Mouse (Mus musculus): Measurements from ENCODE around the gene Inpp5b.
A peak's percentile ranks its signal among the peaks of the same experiment; 100 is the strongest.

Gene Inpp5b

GRCm38 (mm10) chr4:124765802-124766565 lies 24.3 kb downstream of the Inpp5b start:
- DNase-seq (ENCODE audit: low spot score in 2 of 2) = peak; percentile 58 to 75

DNA sequence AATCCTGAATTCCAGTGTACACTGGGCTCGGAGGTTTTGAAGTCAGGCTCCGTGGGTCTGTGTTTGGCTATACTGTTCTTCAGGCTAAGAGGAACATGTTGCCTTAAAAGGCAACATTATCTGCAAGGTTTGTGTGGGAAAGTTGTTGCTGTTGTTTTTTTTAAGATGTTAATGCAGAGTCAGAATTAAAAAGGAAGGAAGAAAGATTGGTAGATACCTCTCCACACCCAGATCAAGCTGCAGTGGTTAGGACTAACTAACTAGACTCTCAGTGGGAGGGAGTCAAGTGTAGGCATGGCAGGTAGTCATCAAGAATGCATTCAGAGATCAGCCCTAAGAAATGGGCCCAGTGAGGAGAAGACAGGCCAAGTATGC lies 24.9 kb downstream of the Inpp5b start:
- no peak for DNase-seq (ENCODE audit: low spot score in 2 of 2)

DNA sequence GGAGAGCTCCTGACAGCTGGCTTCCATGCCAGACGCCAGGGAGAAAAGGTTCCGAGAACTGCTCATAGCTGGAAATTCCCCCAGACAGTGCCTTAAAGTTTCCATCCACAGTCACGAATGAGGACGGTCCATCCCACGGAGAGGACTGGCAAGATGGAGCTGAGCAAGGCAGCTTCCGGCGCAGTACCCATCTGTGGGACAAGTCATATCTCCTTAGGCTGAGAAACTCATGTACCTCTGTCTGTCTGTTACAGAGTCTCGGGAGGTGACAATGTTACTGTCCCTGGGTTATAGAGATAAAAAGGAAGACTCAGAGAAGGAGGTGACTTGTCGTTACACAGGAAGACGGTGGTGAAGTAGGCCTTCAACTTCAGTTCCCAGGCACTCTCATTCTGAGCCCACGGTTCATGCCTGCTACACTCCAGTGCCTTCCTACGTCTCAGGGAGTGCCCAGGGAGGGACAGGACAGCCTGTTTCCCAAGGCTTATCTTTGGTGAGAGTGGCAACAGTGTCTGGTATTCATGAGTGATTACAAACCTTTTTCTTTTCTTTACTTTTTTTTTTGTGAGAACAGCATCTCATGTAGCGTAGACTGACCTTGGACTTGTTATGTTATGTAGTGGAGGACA lies 27.4 kb downstream of the Inpp5b start:
- no peak for DNase-seq (ENCODE audit: low spot score in 2 of 2)

DNA sequence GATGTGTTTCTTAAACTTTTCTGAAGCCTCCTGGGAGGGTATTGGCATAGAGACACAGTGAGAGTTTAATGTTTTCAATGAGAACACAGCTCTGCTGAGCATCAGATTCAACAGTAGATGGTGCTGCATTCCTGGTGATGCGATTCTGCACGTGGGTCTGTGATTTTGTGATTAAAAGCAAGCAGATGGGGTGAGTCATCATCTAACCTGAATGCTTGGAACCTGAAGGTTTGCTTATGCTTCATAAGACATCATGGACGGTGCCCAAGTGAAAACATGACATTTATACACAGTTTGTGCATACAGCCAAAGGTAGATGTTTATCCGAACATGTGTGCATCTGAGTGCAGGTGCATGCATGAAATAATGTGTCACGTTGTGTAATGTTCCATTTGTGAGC lies 29.0 kb downstream of the Inpp5b start:
- peak; percentile 38 to 47 for DNase-seq (ENCODE audit: low spot score in 2 of 2)

DNA sequence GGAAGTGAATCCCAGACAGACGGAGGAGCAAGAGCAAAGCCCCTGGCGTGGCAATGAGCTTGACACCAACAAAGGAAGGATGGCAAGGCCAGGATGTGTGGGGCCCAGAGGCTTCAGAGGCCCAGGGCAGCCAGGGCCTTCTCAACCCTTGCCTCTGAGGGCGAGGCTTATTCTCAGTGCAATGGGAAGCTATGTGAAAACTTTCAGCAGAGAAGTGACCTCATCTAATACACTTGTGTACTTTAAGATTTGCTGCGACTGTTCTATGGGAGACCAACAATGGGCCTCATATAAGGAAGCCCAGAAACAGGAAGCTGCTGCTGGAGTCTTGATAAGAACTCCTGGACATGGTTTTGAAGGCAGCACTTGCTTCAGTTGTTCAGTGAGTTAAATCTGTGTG lies 30.5 kb downstream of the Inpp5b start:
- DNase-seq (ENCODE audit: low spot score in 2 of 2) = no peak

DNA sequence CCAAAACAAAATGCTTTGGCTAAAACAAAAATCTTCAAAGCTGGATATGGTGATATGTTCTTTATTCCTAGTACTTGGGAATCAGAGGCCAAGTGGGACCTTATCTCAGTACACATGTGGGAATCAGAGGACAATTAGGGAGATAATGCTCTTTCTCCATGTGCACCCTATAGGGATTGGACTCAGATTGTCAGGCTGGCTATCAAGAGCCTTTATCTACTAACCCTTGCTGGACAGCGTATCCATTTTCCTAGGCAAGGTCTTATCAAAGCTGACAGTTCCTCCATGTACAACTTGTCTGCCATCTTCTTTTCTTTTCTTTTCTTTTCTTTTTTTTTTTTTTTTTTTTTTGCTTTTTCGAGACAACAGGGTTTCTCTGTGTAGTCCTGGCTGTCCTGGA lies 31.8 kb downstream of the Inpp5b start:
- DNase-seq (ENCODE audit: low spot score in 2 of 2) = no peak

GRCm38 (mm10) chr4:124773995-124774394 lies 32.3 kb downstream of the Inpp5b start:
- DNase-seq (ENCODE audit: low spot score in 2 of 2) = no peak

- DNase-seq (ENCODE audit: low spot score in 2 of 2) = no peak
Observed at GRCm38 (mm10) chr4:124774429-124774828, 32.8 kb downstream of the Inpp5b start.

GRCm38 (mm10) chr4:124781361-124781760 lies 39.7 kb downstream of the Inpp5b start:
- no peak for DNase-seq (ENCODE audit: low spot score in 2 of 2)

DNA sequence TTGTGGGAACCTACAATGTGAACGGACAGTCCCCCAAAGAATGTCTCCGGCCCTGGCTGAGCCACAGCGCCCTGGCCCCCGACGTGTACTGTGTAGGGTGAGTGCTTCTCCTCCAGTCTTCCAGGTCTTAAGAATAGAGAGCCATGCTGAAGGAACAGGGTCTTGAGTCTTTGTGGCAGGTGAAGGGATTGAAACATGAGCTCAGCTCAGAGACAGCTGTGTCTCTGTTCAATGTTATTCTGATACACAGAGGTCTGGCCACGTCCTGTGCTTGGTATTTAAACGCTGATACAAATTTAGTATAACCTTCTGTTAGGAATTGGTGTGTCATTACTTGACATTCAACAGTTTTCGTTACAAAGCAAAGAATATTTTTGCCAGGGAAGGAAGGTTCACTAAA lies 40.7 kb downstream of the Inpp5b start:
- DNase-seq (ENCODE audit: low spot score in 2 of 2) = no peak

GRCm38 (mm10) chr4:124783937-124784336 lies 42.3 kb downstream of the Inpp5b start:
- DNase-seq (ENCODE audit: low spot score in 2 of 2) = no peak

DNA sequence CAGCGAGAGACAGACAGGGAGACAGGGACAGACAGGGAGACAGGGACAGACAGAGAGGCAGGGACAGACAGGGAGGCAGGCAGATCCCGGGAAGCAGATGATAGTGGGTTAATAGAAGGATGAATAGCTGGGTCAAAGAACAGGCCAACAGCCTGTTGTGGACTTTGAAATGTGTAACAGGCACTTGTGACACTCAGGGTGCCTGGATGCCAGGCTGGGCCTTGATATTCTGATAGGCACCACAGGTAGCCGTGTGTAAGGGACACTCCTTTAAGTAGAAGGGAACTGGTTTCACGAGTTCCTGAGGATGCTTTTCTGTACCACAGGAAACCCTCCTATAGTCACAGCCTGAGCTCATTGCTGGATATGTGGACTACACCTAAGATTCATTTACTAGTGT lies 48.4 kb downstream of the Inpp5b start:
- DNase-seq (ENCODE audit: low spot score in 2 of 2) = no peak

- no peak for DNase-seq (ENCODE audit: low spot score in 2 of 2)
Observed at GRCm38 (mm10) chr4:124792114-124792513, 50.5 kb downstream of the Inpp5b start.

DNA sequence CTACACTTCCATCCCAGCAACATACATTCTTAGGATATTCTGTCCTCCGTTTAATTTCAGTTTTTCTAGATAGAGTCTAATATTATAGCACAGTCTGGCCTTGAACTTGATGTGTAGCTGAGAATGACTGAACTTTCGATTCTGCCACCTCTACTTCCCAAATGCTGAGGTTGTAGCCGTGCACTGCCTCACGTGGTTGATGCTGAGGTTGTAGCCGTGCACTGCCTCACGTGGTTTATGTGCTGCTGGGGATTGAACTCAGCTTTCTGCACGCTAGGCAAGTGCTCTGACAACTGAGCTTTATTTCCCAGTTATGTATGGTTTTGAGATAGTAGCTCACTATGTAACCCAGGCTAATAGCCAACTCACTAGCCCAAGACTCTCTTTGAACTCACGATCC lies 54.5 kb downstream of the Inpp5b start:
- no peak for DNase-seq (ENCODE audit: low spot score in 2 of 2)

DNA sequence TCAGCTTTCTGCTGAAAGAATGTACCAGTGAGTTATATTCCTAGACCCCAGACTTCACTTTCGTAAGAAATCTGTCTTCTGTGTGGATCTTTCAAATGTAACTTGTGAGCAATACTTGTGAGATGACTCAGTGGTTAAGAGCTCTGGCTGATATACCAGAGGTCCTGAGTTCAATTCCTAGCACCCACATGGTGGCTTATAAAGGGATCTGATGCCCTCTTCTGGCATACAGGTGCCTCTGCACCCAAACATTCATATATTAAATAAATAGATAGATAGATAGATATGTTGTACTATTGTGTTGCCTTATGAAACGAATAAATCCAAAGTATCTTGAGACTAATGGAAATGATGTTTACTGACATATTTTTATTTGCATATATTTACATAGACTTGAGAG lies 55.3 kb downstream of the Inpp5b start:
- no peak for DNase-seq (ENCODE audit: low spot score in 2 of 2)

DNA sequence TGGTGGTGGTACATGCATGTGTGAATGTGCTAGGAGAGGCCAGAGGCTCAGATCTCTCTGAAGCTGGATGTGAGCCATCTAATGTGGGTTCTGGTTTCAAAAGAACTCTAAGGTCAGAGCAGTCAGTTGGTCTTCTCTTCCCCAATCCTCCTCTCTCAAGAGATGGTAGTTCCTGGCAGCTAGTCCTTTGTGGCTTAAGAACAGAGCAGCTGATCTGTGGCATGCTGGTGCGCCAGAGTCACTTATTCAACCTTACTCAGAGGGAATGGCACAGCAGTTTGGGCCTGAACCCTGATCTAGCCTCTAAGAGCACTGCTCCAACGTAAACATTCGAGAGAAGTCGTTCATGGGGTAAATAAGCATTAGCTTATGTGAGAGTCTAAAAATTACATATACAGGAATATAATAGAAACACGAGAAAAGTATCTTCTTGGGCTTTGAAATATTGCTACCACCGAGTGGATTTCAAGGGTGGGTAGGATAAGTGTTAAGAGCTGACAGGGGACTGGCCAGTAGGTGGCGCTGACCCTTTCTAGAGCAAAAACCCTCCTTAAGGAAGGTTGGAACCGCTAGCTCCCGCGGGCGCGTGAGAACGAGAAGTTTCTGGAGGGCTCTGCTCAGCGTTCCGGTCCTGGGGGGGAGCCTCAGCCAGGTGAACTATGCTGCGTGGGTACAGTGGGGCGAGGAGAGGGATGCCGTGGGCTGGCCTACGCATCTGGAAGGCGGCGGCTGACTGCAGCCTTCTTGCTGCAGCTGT lies 60.1 kb downstream of the Inpp5b start, which contains the start of gene Mtf1:
Gene Mtf1, plus strand, starts transcription at position 553 of the 757 bp plus-strand sequence.
- peak; percentile 92 to 94 for DNase-seq (ENCODE audit: low spot score in 2 of 2)

- DNase-seq (ENCODE audit: low spot score in 2 of 2) = peak; percentile 97 to 98
Observed at GRCm38 (mm10) chr4:124802309-124803260, 60.9 kb downstream of the Inpp5b start.

DNA sequence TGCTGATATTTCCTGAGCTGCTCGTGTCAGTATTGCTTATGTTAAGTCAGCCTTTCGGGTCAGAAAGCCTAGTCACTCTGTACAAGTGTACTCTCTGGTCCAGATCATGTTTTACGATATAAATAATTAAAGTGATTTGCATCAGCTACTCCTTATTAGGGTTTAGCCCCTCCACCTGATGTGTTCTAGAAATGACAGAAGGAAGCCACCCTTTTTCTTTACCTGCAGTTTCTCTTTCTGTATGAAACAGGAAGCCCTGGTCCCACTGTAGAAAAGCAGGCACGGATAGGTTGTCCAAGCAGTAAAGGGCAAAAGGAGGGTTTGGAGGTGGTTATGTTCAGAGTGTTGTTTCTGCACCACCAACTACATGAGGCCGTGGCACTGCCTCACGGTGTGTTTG lies 61.8 kb downstream of the Inpp5b start:
- no peak for DNase-seq (ENCODE audit: low spot score in 2 of 2)

DNA sequence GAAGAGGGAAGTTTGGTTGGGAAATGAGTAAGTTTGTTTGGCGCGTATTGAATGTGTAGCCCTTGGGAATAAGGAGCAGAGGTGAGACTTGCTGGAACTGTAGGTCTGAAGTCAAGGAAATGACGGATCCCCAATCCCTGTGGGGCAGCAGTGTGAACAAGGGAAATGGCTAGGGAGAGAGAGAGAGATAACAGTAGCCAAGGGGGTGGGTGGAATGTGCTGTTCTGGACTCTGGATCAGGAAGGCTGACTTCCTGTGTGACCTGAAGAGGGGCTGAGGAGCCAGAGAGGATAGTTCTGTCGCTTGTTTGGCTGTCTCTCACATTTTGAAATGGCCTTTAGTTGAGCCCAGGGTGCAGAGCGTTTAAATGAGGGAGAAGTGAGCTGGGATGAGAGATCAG lies 66.9 kb downstream of the Inpp5b start:
- DNase-seq (ENCODE audit: low spot score in 2 of 2) = no peak

DNA sequence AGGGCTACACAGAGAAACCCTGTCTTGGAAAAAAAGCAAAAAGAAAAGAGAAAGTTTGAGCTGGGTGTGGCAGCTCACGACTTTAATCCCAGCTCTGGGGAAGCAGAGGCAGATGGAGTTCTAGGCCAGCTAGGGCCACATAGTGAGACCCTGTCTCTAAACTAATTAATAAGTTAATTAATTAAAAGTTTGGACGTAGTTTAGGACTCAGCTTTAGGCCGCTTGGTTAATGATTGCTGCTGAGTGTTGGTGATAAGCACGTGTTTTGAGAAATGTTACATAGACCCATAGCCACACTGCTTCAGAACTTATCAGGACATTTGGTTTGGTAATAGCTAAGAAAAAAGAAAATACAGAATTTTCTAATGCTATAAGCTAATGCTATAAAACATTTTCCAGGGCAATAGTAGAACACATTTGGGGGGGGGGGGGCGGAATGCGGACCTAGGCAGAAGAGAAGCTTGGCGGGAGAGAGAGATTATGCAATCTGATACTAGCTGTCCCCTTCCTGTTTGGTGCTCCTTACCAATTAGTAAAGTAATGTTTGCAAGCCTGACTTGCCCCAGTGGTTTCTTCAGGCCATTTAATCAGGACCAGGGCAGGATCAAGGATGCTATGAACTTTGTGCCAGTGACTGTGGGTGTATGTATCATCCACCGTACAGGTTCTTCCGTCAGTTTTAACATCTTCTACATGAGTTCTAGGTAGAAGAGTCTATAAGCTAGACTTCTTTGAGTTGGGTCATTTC lies 67.7 kb downstream of the Inpp5b start:
- DNase-seq (ENCODE audit: low spot score in 2 of 2) = no peak

DNA sequence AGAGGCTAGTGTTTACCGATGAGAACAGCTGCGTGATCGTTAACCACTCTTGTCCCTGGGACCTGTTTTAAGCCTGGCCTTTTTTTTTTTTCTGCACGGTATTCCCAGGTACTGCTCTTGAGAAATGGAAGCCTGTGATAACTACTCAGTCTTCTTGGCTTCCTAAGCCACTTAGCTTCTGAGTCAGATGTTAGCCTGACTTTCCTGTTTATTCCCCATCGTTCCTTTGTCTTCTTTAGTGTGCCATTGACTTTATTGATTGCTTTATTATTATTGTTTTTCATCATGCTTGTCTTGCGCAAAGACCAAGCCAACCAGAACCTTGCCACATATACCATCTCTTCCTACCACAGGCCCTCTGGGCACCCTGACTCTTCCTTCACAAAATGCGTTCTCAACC lies 68.4 kb downstream of the Inpp5b start:
- DNase-seq (ENCODE audit: low spot score in 2 of 2) = no peak

All from right cerebral cortex, postnatal 10 days (tissue).